ENCODE assay signal across 10 mouse cellular contexts in the genomic region with DNA sequence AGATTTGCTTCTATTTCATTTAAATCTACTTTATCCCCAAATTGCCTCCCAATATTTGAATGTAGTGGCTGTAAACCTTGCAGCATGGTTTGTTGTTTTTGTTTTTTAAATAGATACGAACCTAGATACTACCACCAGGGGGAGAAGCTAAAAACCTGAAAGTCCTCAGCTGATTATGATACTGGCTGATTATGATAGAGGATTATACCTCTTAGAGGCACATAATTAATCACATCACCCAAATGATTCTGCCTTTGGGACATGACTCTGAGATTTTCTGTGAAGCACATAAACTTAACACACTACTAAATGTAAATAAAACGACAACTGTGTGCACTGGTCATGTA.
DNase-seq lines count a peak whose midpoint lies in the region; ATAC-seq and TF ChIP-seq lines count a peak whose summit lies in the region.
"Had no signal": no experiment of that assay in that cellular context is flagged by ENCODE, and none has a peak within 500 bp of the region (broad histone marks: within the 10 kb centered on the region; RNA-seq: fewer than 3 reads in every experiment).

No protein-coding gene starts in this region.

- TF ChIP-seq EP300 in heart, adult 2 months (IDR thresholded peaks at IDR 0.05; ENCODE audit: insufficient read depth, low read depth, low read length): no peak

- no peak for TF ChIP-seq POLR2A in heart, adult 2 months (IDR thresholded peaks at IDR 0.05; ENCODE audit: insufficient read depth, low read depth, low read length)

- no peak overlapping the region for H3K27ac ChIP-seq in heart, adult 2 months
- peak overlapping the region; percentile 86 for H3K27ac ChIP-seq in hindbrain, embryonic 11.5 days (ENCODE audit: low read depth, low read length)
- H3K27ac ChIP-seq: lung, embryonic 15.5 days had no signal

- H3K4me1 ChIP-seq in heart, adult 2 months (ENCODE audit: control insufficient read depth, insufficient read depth, low read length): no peaks in the 10 kb centered on the region
- no peaks in the 10 kb centered on the region; the same call in 1 of the 2 replicates for H3K4me1 ChIP-seq in hindbrain, embryonic 11.5 days (replicated peaks; ENCODE audit: control insufficient read depth, insufficient read depth, low read length)

- H3K27me3 ChIP-seq in heart, adult 2 months (ENCODE audit: control insufficient read depth, insufficient read depth, low read length): no peaks in the 10 kb centered on the region
- no peaks in the 10 kb centered on the region for H3K27me3 ChIP-seq in hindbrain, embryonic 11.5 days (ENCODE audit: control insufficient read depth, insufficient read depth, low read length)
- H3K27me3 ChIP-seq: lung, embryonic 15.5 days had no signal

- no peak overlapping the region for H3K9ac ChIP-seq in heart, adult 2 months (ENCODE audit: low read depth, low read length)
- no peak overlapping the region for H3K9ac ChIP-seq in hindbrain, embryonic 11.5 days (ENCODE audit: low read depth, low read length)
- H3K9ac ChIP-seq: lung, embryonic 15.5 days had no signal

- 80% methylated on average over 2 of the region's 2 CpGs for WGBS in heart, adult 2 months
- 68% methylated on average over 2 of the region's 2 CpGs for WGBS in hindbrain, embryonic 11.5 days

- DNase-seq in heart, adult 2 months: no peak
- no peak for DNase-seq in heart, postnatal 4 days
- DNase-seq in NIH3T3 (ENCODE audit: low read depth): peak; percentile 31
- peak; percentile 44 for DNase-seq in hindbrain, embryonic 11.5 days (ENCODE audit: low spot score)
- peak; percentile 6 for DNase-seq in naive thymus-derived CD4-positive, alpha-beta T cell, adult 2 months (ENCODE audit: low read depth)
- DNase-seq in thymus, postnatal 36 days: no peak
- no peak for DNase-seq in heart, adult 8-10 months (ENCODE audit: low spot score)
- DNase-seq: thymus, adult 18-20 months had no signal

- intact Hi-C loops in heart, adult 2 months (cut with DNase I): no loop called here

- no peaks in the 10 kb centered on the region for H3K9me3 ChIP-seq in hindbrain, embryonic 11.5 days (ENCODE audit: control insufficient read depth, low read length)
- H3K9me3 ChIP-seq: lung, embryonic 15.5 days had no signal

- no peaks in the 10 kb centered on the region for H3K79me2 ChIP-seq in heart, adult 2 months (replicated peaks; ENCODE audit: control insufficient read depth, insufficient read depth, low read length)

- no peaks in the 10 kb centered on the region; the same call in 1 of the 2 replicates for H3K36me3 ChIP-seq in heart, adult 2 months (ENCODE audit: control insufficient read depth, insufficient read depth, low read length)
- H3K36me3 ChIP-seq in hindbrain, embryonic 11.5 days (ENCODE audit: control insufficient read depth, insufficient read depth, low read length): no peaks in the 10 kb centered on the region
- H3K36me3 ChIP-seq: lung, embryonic 15.5 days had no signal

- no peak overlapping the region for H3K4me3 ChIP-seq in heart, adult 2 months
- no peak overlapping the region for H3K4me3 ChIP-seq in hindbrain, embryonic 11.5 days (ENCODE audit: low read depth, low read length)
- H3K4me3 ChIP-seq: lung, embryonic 15.5 days had no signal

- H3K4me2 ChIP-seq in hindbrain, embryonic 11.5 days (replicated peaks; ENCODE audit: low read depth, low read length): no peak overlapping the region
- H3K4me2 ChIP-seq: lung, embryonic 15.5 days had no signal

- TF ChIP-seq CTCF in heart, adult 2 months (IDR thresholded peaks at IDR 0.05): peak; percentile 35

- ATAC-seq in hindbrain, embryonic 11.5 days (ENCODE audit: low FRiP score): 0 out of 2 replicates have a peak, but pooled peaks have one; percentile 18
- no peak for ATAC-seq in inflammation-experienced regulatory T-cells, adult 6 months

Comparison
In these comparisons a context has a peak if more than half of its experiments do, and no peak if none do; other contexts are left out.
1. DNase-seq: peak in NIH3T3 (single experiment), hindbrain, embryonic 11.5 days (single experiment) and naive thymus-derived CD4-positive, alpha-beta T cell, adult 2 months (single experiment); none in heart, adult 2 months (0 of 2), heart, postnatal 4 days (single experiment), thymus, postnatal 36 days (0 of 2) and heart, adult 8-10 months (single experiment).